Mouse (Mus musculus): ENCODE measurements around the gene Tmtc2. TPM values are rescaled to one million over a fixed set of nuclear protein-coding genes. Genes with fewer than 3 reads are reported as not detected.

Tmtc2 gene
- polyA plus RNA-seq, 1 experiment from 2014 or later: 4.2 TPM

- no peaks in the 10 kb centered on the region for H3K9me3 ChIP-seq
- H3K4me1 ChIP-seq: peaks cover 43% of the 10 kb centered on the region
- no peak for DNase-seq (ENCODE audit: extremely low spot score, low spot score)
- H3K4me3 ChIP-seq: peak overlapping the region; percentile 27; the same call in 1 of the 2 replicates
- no peak overlapping the region for H3K27ac ChIP-seq
- H3K36me3 ChIP-seq (replicated peaks): peaks cover 7% of the 10 kb centered on the region
- H3K27me3 ChIP-seq (ENCODE audit: poor library complexity, severe bottlenecking): peaks cover 11% of the 10 kb centered on the region; the same call in 1 of the 2 replicates
- WGBS: 53% methylated on average over 8 of the region's 12 CpGs
These were observed 64.9 kb downstream of the Tmtc2 start for GRCm38 (mm10) chr10:105509146-105509895.

DNA sequence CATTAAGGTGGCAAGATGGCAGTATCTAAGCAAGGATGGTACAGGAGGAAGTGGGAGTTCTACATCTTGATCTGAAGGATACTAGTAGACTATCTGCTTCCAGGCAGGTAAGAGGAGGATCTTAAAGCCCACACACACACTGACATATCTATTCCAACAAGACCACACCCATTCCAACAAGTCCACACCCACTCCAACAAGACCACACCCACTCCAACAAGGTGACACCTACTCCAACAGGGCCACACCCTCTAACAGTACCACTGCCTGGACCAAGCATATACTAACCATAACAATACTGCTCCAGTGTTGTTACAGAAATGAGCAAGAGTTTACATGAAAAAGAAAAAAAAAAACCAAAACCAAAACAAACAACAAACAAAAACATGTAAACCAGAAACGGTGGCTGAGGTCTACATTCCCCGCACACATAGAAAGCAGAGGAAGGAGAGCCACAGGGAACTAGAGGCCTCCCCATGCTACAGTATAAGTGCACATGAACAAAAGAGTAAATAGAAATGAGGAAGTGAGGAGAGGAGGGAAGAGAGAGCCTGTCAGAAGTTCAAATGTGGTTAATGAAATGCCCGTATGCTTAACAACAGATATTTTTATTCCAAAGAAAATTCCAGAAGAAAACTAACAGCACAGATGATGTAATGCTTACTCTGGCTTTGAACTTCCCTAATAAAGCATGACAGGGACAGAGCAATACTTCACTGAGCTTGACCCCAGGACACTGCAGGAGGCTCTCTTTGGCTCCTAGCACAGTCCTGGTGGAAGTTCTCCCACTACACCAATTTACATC, 66.1 kb downstream of the Tmtc2 start:
- Histone ChIP-seq H3K27ac (no peak overlapping the region), H3K27me3 (ENCODE audit: poor library complexity, severe bottlenecking) (peaks cover 11% of the 10 kb centered on the region; the same call in 1 of the 2 replicates), H3K4me3 (no peak overlapping the region), H3K9me3 (no peaks in the 10 kb centered on the region), H3K4me1 (peaks cover 35% of the 10 kb centered on the region), H3K36me3 (replicated peaks) (peaks cover 7% of the 10 kb centered on the region)
- WGBS: 82% methylated on average over 3 of the region's 3 CpGs
- no peak for DNase-seq (ENCODE audit: extremely low spot score, low spot score)

GRCm38 (mm10) chr10:105506046-105506445, 68.2 kb downstream of the Tmtc2 start:
- DNase-seq (ENCODE audit: extremely low spot score, low spot score): no peak
- WGBS: 94% methylated on average over 4 of the region's 4 CpGs
- H3K4me3 ChIP-seq: no peak overlapping the region
- H3K9me3 ChIP-seq: no peaks in the 10 kb centered on the region
- no peaks in the 10 kb centered on the region for H3K27me3 ChIP-seq (ENCODE audit: poor library complexity, severe bottlenecking)
- peaks cover 28% of the 10 kb centered on the region for H3K4me1 ChIP-seq
- H3K27ac ChIP-seq: no peak overlapping the region
- H3K36me3 ChIP-seq (replicated peaks): peaks cover 7% of the 10 kb centered on the region

- DNase-seq (ENCODE audit: extremely low spot score, low spot score): no peak
- Histone ChIP-seq H3K27ac (no peak overlapping the region), H3K27me3 (ENCODE audit: poor library complexity, severe bottlenecking) (no peaks in the 10 kb centered on the region), H3K36me3 (replicated peaks) (peaks cover 7% of the 10 kb centered on the region), H3K4me1 (peaks cover 17% of the 10 kb centered on the region), H3K4me3 (no peak overlapping the region), H3K9me3 (no peaks in the 10 kb centered on the region)
- 86% methylated on average over 2 of the region's 2 CpGs for WGBS
These were observed 69.8 kb downstream of the Tmtc2 start for GRCm38 (mm10) chr10:105504472-105504871.

DNA sequence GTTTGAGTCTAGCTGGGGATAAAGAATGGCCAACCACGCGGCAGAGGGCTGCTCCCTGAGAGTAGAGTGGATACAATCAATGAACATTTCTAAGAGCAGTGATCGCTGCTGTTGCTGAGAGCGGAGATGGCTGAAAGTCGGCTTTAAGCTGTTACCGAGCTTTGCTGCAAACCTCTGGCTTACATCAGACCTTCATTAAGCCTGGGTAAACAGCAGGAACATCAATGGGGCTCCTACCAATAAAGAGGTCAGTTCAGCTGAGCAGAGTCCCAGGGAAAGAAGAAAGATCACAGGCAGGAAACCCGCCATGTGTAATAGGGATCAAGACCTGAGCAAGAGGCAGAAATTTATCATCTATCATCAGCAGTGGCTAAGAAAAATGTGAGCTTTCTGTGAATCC, 72.5 kb downstream of the Tmtc2 start:
- no peaks in the 10 kb centered on the region for H3K9me3 ChIP-seq
- DNase-seq (ENCODE audit: extremely low spot score, low spot score): no peak
- H3K27me3 ChIP-seq (ENCODE audit: poor library complexity, severe bottlenecking): 0 out of 2 replicates have a peak, but pooled peaks cover 1% of the 10 kb centered on the region
- 65% methylated on average over 7 of the region's 7 CpGs for WGBS
- H3K36me3 ChIP-seq (replicated peaks): peaks cover 4% of the 10 kb centered on the region
- H3K27ac ChIP-seq: no peak overlapping the region
- H3K4me3 ChIP-seq: no peak overlapping the region
- H3K4me1 ChIP-seq: peaks cover 11% of the 10 kb centered on the region

- Histone ChIP-seq H3K27me3 (ENCODE audit: poor library complexity, severe bottlenecking) (peaks cover 7% of the 10 kb centered on the region; the same call in 1 of the 2 replicates), H3K4me1 (peaks cover 11% of the 10 kb centered on the region), H3K9me3 (no peaks in the 10 kb centered on the region), H3K27ac (0 out of 2 replicates have a peak overlapping the region, but pooled peaks have one; percentile 35), H3K36me3 (replicated peaks) (no peaks in the 10 kb centered on the region), H3K4me3 (no peak overlapping the region)
- no peak for DNase-seq (ENCODE audit: extremely low spot score, low spot score)
- WGBS: 83% methylated on average over 4 of the region's 4 CpGs
These were observed 73.8 kb downstream of the Tmtc2 start for GRCm38 (mm10) chr10:105500482-105500881.

- H3K4me3 ChIP-seq: no peak overlapping the region
- H3K27ac ChIP-seq: no peak overlapping the region
- no peaks in the 10 kb centered on the region for H3K9me3 ChIP-seq
- H3K27me3 ChIP-seq (ENCODE audit: poor library complexity, severe bottlenecking): peaks cover 45% of the 10 kb centered on the region
- 89% methylated on average over 6 of the region's 6 CpGs for WGBS
- no peak for DNase-seq (ENCODE audit: extremely low spot score, low spot score)
- H3K36me3 ChIP-seq (replicated peaks): no peaks in the 10 kb centered on the region
- peaks cover 20% of the 10 kb centered on the region for H3K4me1 ChIP-seq
These were observed 79.0 kb downstream of the Tmtc2 start for GRCm38 (mm10) chr10:105495248-105495647.

DNA sequence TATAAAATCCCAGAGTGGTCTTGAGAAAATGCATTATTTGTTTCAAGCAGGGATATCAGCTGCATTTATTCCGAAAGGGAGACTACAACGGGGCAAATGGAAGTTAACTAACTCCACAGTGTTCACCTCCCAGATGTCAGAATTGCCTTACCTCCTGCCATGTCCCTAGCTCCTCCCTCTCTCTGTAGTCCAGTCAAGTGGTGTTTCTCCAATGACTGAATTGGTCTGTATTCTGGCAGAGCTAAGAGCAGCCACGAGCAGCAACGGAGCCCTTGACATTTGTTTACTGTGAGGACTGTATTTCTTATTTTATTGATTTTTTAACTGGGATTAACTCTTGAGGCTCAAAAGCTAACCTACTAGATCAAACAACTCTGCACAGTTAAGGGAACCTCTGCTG, 81.8 kb downstream of the Tmtc2 start:
- Histone ChIP-seq H3K4me3 (no peak overlapping the region), H3K9me3 (no peaks in the 10 kb centered on the region), H3K27me3 (ENCODE audit: poor library complexity, severe bottlenecking) (peaks cover 61% of the 10 kb centered on the region), H3K36me3 (replicated peaks) (no peaks in the 10 kb centered on the region), H3K4me1 (peaks cover 17% of the 10 kb centered on the region), H3K27ac (no peak overlapping the region)
- no peak for DNase-seq (ENCODE audit: extremely low spot score, low spot score)
- 73% methylated on average over 4 of the region's 4 CpGs for WGBS

DNA sequence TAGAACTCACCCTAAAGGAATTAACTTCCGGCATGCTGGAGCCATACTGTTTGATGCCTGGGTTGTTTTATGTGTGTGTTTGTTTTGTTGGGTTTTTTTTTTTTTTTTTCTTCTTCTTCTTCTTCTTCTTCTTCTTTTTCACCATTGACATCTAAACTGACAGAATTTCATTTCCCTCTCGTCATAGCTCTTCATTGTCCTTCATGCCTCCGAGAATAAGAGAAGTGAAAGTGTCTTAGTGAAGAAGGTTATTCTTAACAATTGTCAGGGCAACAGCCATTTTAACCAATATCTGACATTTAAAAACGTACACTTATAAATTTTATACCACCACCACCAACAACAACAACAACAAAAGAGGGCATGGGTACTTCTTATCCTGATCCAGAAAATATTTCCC, 83.5 kb downstream of the Tmtc2 start:
- Histone ChIP-seq H3K36me3 (replicated peaks) (no peaks in the 10 kb centered on the region), H3K4me3 (no peak overlapping the region), H3K27me3 (ENCODE audit: poor library complexity, severe bottlenecking) (peaks cover 70% of the 10 kb centered on the region), H3K27ac (peak overlapping the region; percentile 26; the same call in 1 of the 2 replicates), H3K9me3 (no peaks in the 10 kb centered on the region), H3K4me1 (peaks cover 24% of the 10 kb centered on the region)
- DNase-seq (ENCODE audit: extremely low spot score, low spot score): no peak
- 86% methylated on average over 4 of the region's 4 CpGs for WGBS

DNA sequence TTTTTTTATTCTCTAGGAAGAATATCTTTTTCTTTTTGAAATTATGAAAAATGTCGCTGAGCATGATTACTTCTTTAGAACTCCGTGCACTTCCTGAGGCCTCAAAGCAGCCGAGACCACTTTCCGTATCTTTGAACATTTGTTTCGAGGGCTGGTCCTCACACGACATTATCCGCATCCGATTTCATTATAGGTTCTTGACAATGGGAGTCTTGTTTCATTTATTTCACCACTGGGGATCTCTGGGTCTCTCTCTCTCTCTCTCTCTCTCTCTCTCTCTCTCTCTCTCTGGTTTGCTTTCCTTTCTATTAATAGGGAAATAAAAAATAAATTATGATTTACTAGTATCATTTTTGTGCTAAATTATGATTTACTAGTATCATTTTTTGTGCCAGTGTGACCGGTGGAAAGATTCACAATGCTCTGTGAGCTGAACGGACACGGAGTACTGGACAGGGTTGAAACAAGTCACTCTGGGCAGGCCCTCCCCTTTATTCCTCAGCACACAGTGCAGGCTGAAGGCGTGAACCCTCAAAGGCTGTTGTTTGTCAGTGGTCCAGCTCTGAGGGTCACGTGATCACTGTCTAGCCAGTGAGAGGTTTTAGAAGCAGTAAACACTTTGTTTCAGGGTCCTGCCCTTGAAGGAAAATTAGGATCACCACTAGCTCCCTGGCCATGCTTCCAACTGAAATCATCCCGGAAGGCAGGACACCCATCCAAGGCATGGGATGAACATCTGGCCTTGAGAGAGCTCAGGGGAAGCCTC, 84.1 kb downstream of the Tmtc2 start:
- Histone ChIP-seq H3K4me1 (peaks cover 20% of the 10 kb centered on the region), H3K4me3 (no peak overlapping the region), H3K27me3 (ENCODE audit: poor library complexity, severe bottlenecking) (peaks cover 70% of the 10 kb centered on the region), H3K27ac (peak overlapping the region; percentile 26; the same call in 1 of the 2 replicates), H3K36me3 (replicated peaks) (no peaks in the 10 kb centered on the region), H3K9me3 (no peaks in the 10 kb centered on the region)
- no peak for DNase-seq (ENCODE audit: extremely low spot score, low spot score)
- WGBS: 59% methylated on average over 14 of the region's 14 CpGs

DNA sequence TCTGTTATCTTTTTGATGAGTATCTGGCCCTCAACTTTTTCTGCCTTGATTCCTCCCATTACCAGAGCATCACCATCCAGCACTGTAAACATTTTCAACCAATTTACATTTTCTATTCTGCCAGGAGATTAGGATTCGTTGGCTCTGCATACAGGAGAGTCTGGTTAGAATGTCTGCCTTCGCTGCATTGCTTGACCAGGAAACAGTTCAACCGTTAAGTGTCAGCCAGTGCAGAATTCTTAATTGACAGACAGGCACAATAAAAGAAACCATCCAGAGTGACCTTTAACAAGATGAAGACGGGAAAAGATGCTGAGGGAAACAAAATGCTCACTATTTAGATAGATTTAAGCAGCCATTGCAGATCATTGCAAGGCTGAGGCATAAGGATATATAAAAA, 87.3 kb downstream of the Tmtc2 start:
- H3K9me3 ChIP-seq: no peaks in the 10 kb centered on the region
- H3K27me3 ChIP-seq (ENCODE audit: poor library complexity, severe bottlenecking): peaks cover 73% of the 10 kb centered on the region
- 40% methylated on average over 4 of the region's 4 CpGs for WGBS
- no peak overlapping the region for H3K27ac ChIP-seq
- peaks cover 41% of the 10 kb centered on the region for H3K4me1 ChIP-seq
- DNase-seq (ENCODE audit: extremely low spot score, low spot score): no peak
- H3K4me3 ChIP-seq: no peak overlapping the region
- no peaks in the 10 kb centered on the region for H3K36me3 ChIP-seq (replicated peaks)

DNA sequence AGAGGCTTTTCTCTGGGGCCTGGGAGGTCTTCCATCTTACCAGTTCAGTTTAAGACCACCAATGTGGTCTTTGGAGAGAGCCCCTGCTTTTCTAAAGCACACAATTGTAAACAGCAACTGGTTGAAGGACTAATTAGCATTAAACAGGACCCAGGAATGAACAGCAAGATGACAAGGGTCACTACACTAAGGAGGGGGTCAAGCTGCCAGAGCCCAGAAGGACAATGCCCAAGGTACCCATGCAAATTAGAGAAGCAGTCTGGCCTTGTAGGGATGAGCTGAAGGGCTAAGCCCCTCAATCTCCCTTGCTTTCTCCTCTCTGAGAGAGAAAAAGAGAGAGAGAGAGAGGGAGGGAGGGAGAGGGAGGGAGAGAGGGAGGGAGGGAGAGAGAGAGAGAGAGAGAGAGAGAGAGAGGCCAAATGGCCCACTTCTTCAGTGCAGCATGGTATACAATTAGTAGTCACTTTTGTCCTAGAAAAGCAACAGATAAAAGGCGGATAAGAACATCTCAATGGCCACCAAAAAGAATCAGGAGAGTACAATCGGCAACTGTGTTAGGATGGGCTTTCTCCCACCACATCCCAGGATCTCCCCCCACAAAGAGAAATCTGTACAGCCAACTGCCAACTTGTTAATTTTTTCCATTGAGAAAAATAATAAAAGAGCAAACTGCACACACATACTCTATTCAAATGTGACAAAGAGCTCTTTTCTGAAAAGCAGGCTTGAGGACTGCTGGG, 89.7 kb downstream of the Tmtc2 start:
- Histone ChIP-seq H3K27ac (no peak overlapping the region; the same call in 1 of the 2 replicates), H3K27me3 (ENCODE audit: poor library complexity, severe bottlenecking) (peaks cover 86% of the 10 kb centered on the region), H3K4me1 (peaks cover 40% of the 10 kb centered on the region), H3K36me3 (replicated peaks) (no peaks in the 10 kb centered on the region), H3K4me3 (no peak overlapping the region), H3K9me3 (no peaks in the 10 kb centered on the region)
- 15% methylated on average over 2 of the region's 2 CpGs for WGBS
- DNase-seq (ENCODE audit: extremely low spot score, low spot score): peak; percentile 48

Data from forebrain, embryonic 10.5 days (tissue).